Mouse (Mus musculus) testis, adult 2 months (tissue): Measurements from ENCODE around the gene Unc5a. TPM values are rescaled to one million over a fixed set of nuclear protein-coding genes. Genes with fewer than 3 reads are reported as not detected.

Source experiments
- H3K27ac ChIP-seq: fragments of 200-500 bp; 2 replicates; pipeline ENCODE4 v1.5.1; 2012; ENCODE audit warnings: low read depth, low read length; ENCODE audit not compliant: control insufficient read depth, insufficient read depth
- H3K27me3 ChIP-seq: fragments of 200-500 bp; 2 replicates; pipeline ENCODE4 v1.6.1; 2012; ENCODE audit warnings: mild to moderate bottlenecking, low read length, moderate library complexity; ENCODE audit not compliant: control insufficient read depth, insufficient read depth
- H3K36me3 ChIP-seq: fragments of 200-500 bp; 2 replicates; pipeline ENCODE4 v1.6.1; 2012; ENCODE audit warnings: mild to moderate bottlenecking, low read length; ENCODE audit not compliant: control insufficient read depth, insufficient read depth
- H3K4me1 ChIP-seq: fragments of 200-500 bp; 2 replicates; pipeline ENCODE4 v1.6.1; 2012; ENCODE audit warnings: low read length; ENCODE audit not compliant: control insufficient read depth, insufficient read depth
- H3K4me3 ChIP-seq: fragments of 200-500 bp; 2 replicates; pipeline ENCODE4 v1.5.1; 2012; ENCODE audit warnings: low read depth, mild to moderate bottlenecking, low read length, moderate library complexity, mixed read lengths; ENCODE audit not compliant: control insufficient read depth
- CTCF ChIP-seq: fragments of 200-500 bp; IDR thresholded peaks from 2 replicates; pipeline ENCODE4 v1.5.1; 2012; ENCODE audit warnings: low read depth, mild to moderate bottlenecking, inconsistent platforms, low read length, moderate library complexity; ENCODE audit not compliant: control insufficient read depth, insufficient read depth, insufficient replicate concordance
- POLR2A ChIP-seq: fragments of 200-500 bp; IDR thresholded peaks from 2 replicates; pipeline ENCODE4 v1.6.1; 2012; ENCODE audit warnings: low read depth, mild to moderate bottlenecking, inconsistent platforms, low read length, moderate library complexity; ENCODE audit not compliant: control insufficient read depth
- polyA plus RNA-seq: library from polyadenylated mRNA; depleted of rRNA; stranded (reverse); fragments of >200 nt; gene quantifications from 2 replicates; pipeline ENCODE4 v1.2.3, GENCODE M21; 2012; rRNA removed

Unc5a gene
- polyA plus RNA-seq, 1 experiment: 1.0 TPM

GRCm38 (mm10) chr13:55021194-55021779 lies 72.1 kb downstream of the Unc5a start, which contains the start of gene Hk3:
TSS of gene Hk3 (minus strand) at chr13:55021385.
- TF ChIP-seq POLR2A (no peak), CTCF (no peak)

DNA sequence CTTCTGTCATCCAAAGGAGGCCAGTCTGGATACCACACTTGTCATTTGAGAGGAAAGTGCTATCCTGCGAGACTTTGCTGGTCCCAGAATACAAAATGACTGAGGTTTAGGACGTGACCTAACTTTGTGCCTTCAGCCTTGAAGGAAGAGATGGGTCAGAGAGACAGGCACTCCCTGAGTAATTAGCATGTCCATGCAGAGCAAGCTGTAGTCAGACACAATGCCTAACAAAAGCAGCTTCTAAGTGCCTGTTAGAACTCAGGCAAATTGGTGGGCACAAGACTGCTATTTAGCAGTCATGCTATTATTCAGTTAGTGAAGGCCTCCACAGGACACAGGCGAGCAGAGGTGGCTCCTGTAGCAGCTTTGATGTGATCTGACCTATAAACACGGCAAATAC lies 73.0 kb downstream of the Unc5a start:
- Histone ChIP-seq H3K36me3 (no peaks in the 10 kb centered on the region), H3K4me1 (no peaks in the 10 kb centered on the region), H3K27ac (no peak overlapping the region), H3K27me3 (no peaks in the 10 kb centered on the region), H3K4me3 (no peak overlapping the region)
- TF ChIP-seq CTCF (no peak), POLR2A (no peak)

More at GRCm38 (mm10) chr13:55021194-55021779, 72.1 kb downstream of the Unc5a start, which contains the start of gene Hk3:
- Histone ChIP-seq H3K27me3 (no peaks in the 10 kb centered on the region), H3K4me1 (no peaks in the 10 kb centered on the region), H3K4me3 (no peak within 1 kb of the TSS), H3K36me3 (no peaks in the 10 kb centered on the region), H3K27ac (no peak within 1 kb of the TSS)

DNA sequence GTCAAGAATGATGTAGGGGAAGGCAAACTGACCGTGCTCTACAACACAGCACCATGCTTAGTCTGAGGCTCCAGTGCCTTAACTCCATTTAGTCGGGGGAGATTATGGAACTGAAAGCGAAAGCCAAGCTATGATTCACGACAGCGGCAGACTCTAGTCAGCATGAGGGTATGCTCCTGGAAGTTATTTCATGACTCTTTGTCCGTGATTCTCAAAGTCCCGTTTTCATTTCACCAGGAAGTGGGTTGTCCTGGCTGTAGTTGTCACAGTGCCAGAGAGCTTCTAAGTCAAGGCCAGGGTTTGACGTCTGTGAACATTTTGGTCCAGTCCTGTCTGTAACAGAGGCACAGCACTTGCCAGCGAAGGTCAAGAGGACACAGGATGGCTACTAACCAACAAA lies 73.5 kb downstream of the Unc5a start:
- no peaks in the 10 kb centered on the region for H3K36me3 ChIP-seq
- no peak overlapping the region for H3K27ac ChIP-seq
- no peak overlapping the region for H3K4me3 ChIP-seq
- H3K27me3 ChIP-seq: no peaks in the 10 kb centered on the region
- no peaks in the 10 kb centered on the region for H3K4me1 ChIP-seq
- TF ChIP-seq POLR2A: no peak
- no peak for TF ChIP-seq CTCF

DNA sequence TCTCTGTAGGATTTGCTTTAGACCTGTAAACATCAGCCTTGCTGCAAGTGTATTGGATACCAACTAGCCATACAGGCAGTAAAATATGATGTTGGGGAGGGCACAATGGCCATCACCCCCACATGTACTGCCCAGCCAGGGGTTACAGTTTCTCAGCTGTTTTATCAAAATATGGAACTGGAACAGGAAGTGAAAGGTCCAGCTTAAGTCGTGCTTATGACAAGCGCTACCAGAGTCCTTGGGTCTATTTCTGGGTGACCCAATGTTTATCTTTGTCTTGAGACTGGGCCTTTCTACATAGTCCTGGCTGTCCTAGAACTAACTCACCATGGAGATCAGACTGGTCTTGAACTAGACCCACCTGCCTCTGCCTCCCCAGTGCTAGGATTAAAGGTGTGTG lies 75.0 kb downstream of the Unc5a start:
- H3K27me3 ChIP-seq: no peaks in the 10 kb centered on the region
- H3K4me1 ChIP-seq: no peaks in the 10 kb centered on the region
- TF ChIP-seq POLR2A (no peak), CTCF (no peak)
- no peaks in the 10 kb centered on the region for H3K36me3 ChIP-seq
- H3K4me3 ChIP-seq: no peak overlapping the region
- H3K27ac ChIP-seq: no peak overlapping the region

- no peaks in the 10 kb centered on the region for H3K4me1 ChIP-seq
- no peaks in the 10 kb centered on the region for H3K36me3 ChIP-seq
- H3K27me3 ChIP-seq: no peaks in the 10 kb centered on the region
- TF ChIP-seq POLR2A (no peak), CTCF (no peak)
- H3K4me3 ChIP-seq: no peak overlapping the region
- no peak overlapping the region for H3K27ac ChIP-seq
Observed at GRCm38 (mm10) chr13:55040016-55040415, 90.8 kb downstream of the Unc5a start.

GRCm38 (mm10) chr13:55047706-55048105 lies 98.5 kb downstream of the Unc5a start:
- no peaks in the 10 kb centered on the region for H3K27me3 ChIP-seq
- no peak overlapping the region for H3K27ac ChIP-seq
- no peaks in the 10 kb centered on the region for H3K36me3 ChIP-seq
- no peaks in the 10 kb centered on the region for H3K4me1 ChIP-seq
- H3K4me3 ChIP-seq: no peak overlapping the region
- TF ChIP-seq CTCF (no peak), POLR2A (no peak)

Other genes starting within 250 kb of the Unc5a start
- 1.1 and 1.5 TPM in 2 replicates for gene Cdhr2, start 247.9 kb upstream of the Unc5a start, polyA plus RNA-seq
- gene Gprin1, start 199.5 kb upstream of the Unc5a start, polyA plus RNA-seq: 0.02 and 0.06 TPM in 2 replicates
- 1.2 and 2.0 TPM in 2 replicates for gene Sncb, start 182.8 kb upstream of the Unc5a start, polyA plus RNA-seq
- gene Eif4e1b, start 165.4 kb upstream of the Unc5a start, polyA plus RNA-seq: 0.43 and 0.51 TPM in 2 replicates
- gene Tspan17, start 160.0 kb upstream of the Unc5a start, polyA plus RNA-seq: 12.4 and 14.3 TPM in 2 replicates
- gene Hk3, start 72.0 kb downstream of the Unc5a start, polyA plus RNA-seq: 0.77 and 1.2 TPM in 2 replicates
- gene Uimc1, start 150.9 kb downstream of the Unc5a start, polyA plus RNA-seq: 6.4 and 8.3 TPM in 2 replicates
- gene Zfp346, start 155.9 kb downstream of the Unc5a start, polyA plus RNA-seq: 27.4 and 28.4 TPM in 2 replicates
- not detected in 2 replicates for gene Gm17617, start 184.1 kb downstream of the Unc5a start, polyA plus RNA-seq
- 2.9 and 3.0 TPM in 2 replicates for gene Fgfr4, start 203.2 kb downstream of the Unc5a start, polyA plus RNA-seq